ENCODE assay signal across 16 mouse cellular contexts in genomic region chr12:33334511-33334910, GRCm38 (mm10).
DNase-seq lines count a peak whose midpoint lies in the region; ATAC-seq and TF ChIP-seq lines count a peak whose summit lies in the region.
"Had no signal": no experiment of that assay in that cellular context is flagged by ENCODE, and none has a peak within 500 bp of the region (broad histone marks: within the 10 kb centered on the region; RNA-seq: fewer than 3 reads in every experiment).

No protein-coding gene starts in this region.

- H3K4me1 ChIP-seq in forebrain, embryonic 11.5 days (replicated peaks; ENCODE audit: control insufficient read depth, insufficient read depth, low read length) = no peaks in the 10 kb centered on the region
- peaks cover 22% of the 10 kb centered on the region for H3K4me1 ChIP-seq in forebrain, embryonic 16.5 days (replicated peaks; ENCODE audit: control insufficient read depth, insufficient read depth, low read length)
- peaks cover 23 to 27% of the 10 kb centered on the region in 2 experiments for H3K4me1 ChIP-seq in liver, embryonic 14.5 days (replicated peaks; ENCODE audit: control insufficient read depth in 2 of 2, insufficient read depth in 2 of 2, low read length in 1 of 2)
- peaks cover 13% of the 10 kb centered on the region for H3K4me1 ChIP-seq in forebrain, embryonic 14.5 days (ENCODE audit: control insufficient read depth, insufficient read depth, low read length)

- no peaks in the 10 kb centered on the region for H3K27me3 ChIP-seq in forebrain, embryonic 11.5 days (ENCODE audit: control insufficient read depth, insufficient read depth, low read length)
- no peaks in the 10 kb centered on the region for H3K27me3 ChIP-seq in forebrain, embryonic 16.5 days (replicated peaks; ENCODE audit: control insufficient read depth, insufficient read depth, low read length)
- no peaks in the 10 kb centered on the region for H3K27me3 ChIP-seq in liver, embryonic 14.5 days (ENCODE audit: control insufficient read depth, insufficient read depth, low read length)
- no peaks in the 10 kb centered on the region for H3K27me3 ChIP-seq in forebrain, embryonic 14.5 days (replicated peaks; ENCODE audit: control insufficient read depth, insufficient read depth, low read length)
- H3K27me3 ChIP-seq: embryonic facial prominence, embryonic 12.5 days; limb, embryonic 13.5 days; lung, embryonic 15.5 days; Patski had no signal

- no peak for DNase-seq in forebrain, embryonic 11.5 days (ENCODE audit: low spot score)
- DNase-seq in 3T3-L1 (ENCODE audit: low read depth, low spot score) = peak; percentile 85
- peak; percentile 35 for DNase-seq in adrenal gland, postnatal 10 days
- no peak for DNase-seq in liver, embryonic 14.5 days (ENCODE audit: low read depth in 3 of 3, low spot score in 3 of 3)
- no peak for DNase-seq in layer of hippocampus, postnatal 25 days (ENCODE audit: extremely low spot score in 1 of 2, low spot score in 1 of 2)
- DNase-seq in heart, adult 9 months (ENCODE audit: low spot score in 2 of 2) = no peak
- no peak for DNase-seq in forebrain, embryonic 14.5 days (ENCODE audit: low spot score)

- no peaks in the 10 kb centered on the region for H3K36me3 ChIP-seq in forebrain, embryonic 11.5 days (ENCODE audit: control insufficient read depth, insufficient read depth, low read length)
- no peaks in the 10 kb centered on the region for H3K36me3 ChIP-seq in forebrain, embryonic 16.5 days (ENCODE audit: control insufficient read depth, insufficient read depth)
- H3K36me3 ChIP-seq in liver, embryonic 14.5 days (replicated peaks; ENCODE audit: control insufficient read depth, insufficient read depth, low read depth) = peaks cover 6% of the 10 kb centered on the region
- no peaks in the 10 kb centered on the region for H3K36me3 ChIP-seq in forebrain, embryonic 14.5 days (ENCODE audit: control insufficient read depth, insufficient read depth, low read length)
- H3K36me3 ChIP-seq: embryonic facial prominence, embryonic 12.5 days; heart, embryonic 13.5 days; hindbrain, embryonic 13.5 days; limb, embryonic 13.5 days; lung, embryonic 15.5 days; midbrain, embryonic 13.5 days had no signal

- H3K9ac ChIP-seq in forebrain, embryonic 11.5 days (ENCODE audit: low read length) = no peak overlapping the region
- H3K9ac ChIP-seq in forebrain, embryonic 16.5 days (replicated peaks; ENCODE audit: low read depth, low read length) = no peak overlapping the region
- no peak overlapping the region for H3K9ac ChIP-seq in liver, embryonic 14.5 days (replicated peaks)
- no peak overlapping the region for H3K9ac ChIP-seq in forebrain, embryonic 14.5 days (ENCODE audit: low read length)
- H3K9ac ChIP-seq: embryonic facial prominence, embryonic 12.5 days; heart, embryonic 13.5 days; hindbrain, embryonic 13.5 days; limb, embryonic 13.5 days; lung, embryonic 15.5 days; midbrain, embryonic 13.5 days had no signal

- no peak for TF ChIP-seq CTCF in liver, embryonic 14.5 days (IDR thresholded peaks at IDR 0.05; ENCODE audit: low read depth)

- 0 out of 2 replicates have a peak, but pooled peaks have one; percentile 39 for ATAC-seq in forebrain, embryonic 11.5 days (replicated peaks; ENCODE audit: low FRiP score)
- ATAC-seq in forebrain, embryonic 16.5 days = no peak
- ATAC-seq in liver, embryonic 14.5 days (ENCODE audit: insufficient read depth) = peak; percentile 13; the same call in 1 of the 2 replicates
- ATAC-seq in forebrain, embryonic 14.5 days = no peak

- no peak for TF ChIP-seq EP300 in liver, embryonic 14.5 days (IDR thresholded peaks at IDR 0.05; ENCODE audit: low read depth)

- H3K4me2 ChIP-seq in forebrain, embryonic 11.5 days (ENCODE audit: low read depth, low read length, severe bottlenecking) = no peak overlapping the region
- H3K4me2 ChIP-seq in forebrain, embryonic 16.5 days (ENCODE audit: low read length) = no peak overlapping the region
- no peak overlapping the region for H3K4me2 ChIP-seq in liver, embryonic 14.5 days (ENCODE audit: low read depth)
- H3K4me2 ChIP-seq in forebrain, embryonic 14.5 days (ENCODE audit: low read length) = no peak overlapping the region
- H3K4me2 ChIP-seq: embryonic facial prominence, embryonic 12.5 days; heart, embryonic 13.5 days; hindbrain, embryonic 13.5 days; limb, embryonic 13.5 days; lung, embryonic 15.5 days; midbrain, embryonic 13.5 days had no signal

- no peak overlapping the region for H3K4me3 ChIP-seq in forebrain, embryonic 11.5 days (ENCODE audit: low read depth, low read length)
- no peak overlapping the region for H3K4me3 ChIP-seq in forebrain, embryonic 16.5 days (replicated peaks; ENCODE audit: low read length)
- H3K4me3 ChIP-seq in liver, embryonic 14.5 days (ENCODE audit: insufficient read depth in 1 of 2, low read depth in 2 of 2, low read length in 2 of 2) = no peak overlapping the region
- no peak overlapping the region for H3K4me3 ChIP-seq in forebrain, embryonic 14.5 days (ENCODE audit: low read depth, low read length)
- H3K4me3 ChIP-seq: embryonic facial prominence, embryonic 12.5 days; heart, embryonic 13.5 days; hindbrain, embryonic 13.5 days; limb, embryonic 13.5 days; lung, embryonic 15.5 days; midbrain, embryonic 13.5 days; myocyte had no signal

- WGBS in forebrain, embryonic 11.5 days = 97% methylated on average over 2 of the region's 2 CpGs
- WGBS in forebrain, embryonic 16.5 days = 92% methylated on average over 2 of the region's 2 CpGs
- WGBS in liver, embryonic 14.5 days (ENCODE audit: insufficient replicate concordance) = 86% methylated on average over 2 of the region's 2 CpGs
- WGBS in forebrain, embryonic 14.5 days = 95% methylated on average over 2 of the region's 2 CpGs

- H3K9me3 ChIP-seq in forebrain, embryonic 11.5 days (ENCODE audit: control insufficient read depth, low read length) = no peaks in the 10 kb centered on the region
- H3K9me3 ChIP-seq in forebrain, embryonic 16.5 days (ENCODE audit: control insufficient read depth, low read length) = no peaks in the 10 kb centered on the region
- H3K9me3 ChIP-seq in liver, embryonic 14.5 days (ENCODE audit: control insufficient read depth, low read length) = no peaks in the 10 kb centered on the region
- H3K9me3 ChIP-seq in forebrain, embryonic 14.5 days (replicated peaks; ENCODE audit: control insufficient read depth, low read length) = no peaks in the 10 kb centered on the region
- H3K9me3 ChIP-seq: embryonic facial prominence, embryonic 12.5 days; heart, embryonic 13.5 days; hindbrain, embryonic 13.5 days; limb, embryonic 13.5 days; lung, embryonic 15.5 days; midbrain, embryonic 13.5 days had no signal

- H3K27ac ChIP-seq in forebrain, embryonic 11.5 days (ENCODE audit: low read depth, low read length) = no peak overlapping the region
- no peak overlapping the region for H3K27ac ChIP-seq in forebrain, embryonic 16.5 days (ENCODE audit: low read length)
- peak overlapping the region; percentile 0 for H3K27ac ChIP-seq in liver, embryonic 14.5 days
- H3K27ac ChIP-seq in forebrain, embryonic 14.5 days (ENCODE audit: low read depth, low read length) = no peak overlapping the region
- H3K27ac ChIP-seq: embryonic facial prominence, embryonic 12.5 days; heart, embryonic 13.5 days; hindbrain, embryonic 13.5 days; limb, embryonic 13.5 days; lung, embryonic 15.5 days; midbrain, embryonic 13.5 days had no signal

Comparison
In these comparisons a context has a peak if more than half of its experiments do, and no peak if none do; other contexts are left out.
1. ATAC-seq: peak in forebrain, embryonic 11.5 days (single experiment) and liver, embryonic 14.5 days (single experiment); none in forebrain, embryonic 16.5 days (single experiment) and forebrain, embryonic 14.5 days (single experiment).
2. DNase-seq: peak in 3T3-L1 (single experiment) and adrenal gland, postnatal 10 days (single experiment); none in forebrain, embryonic 11.5 days (single experiment), liver, embryonic 14.5 days (0 of 3), layer of hippocampus, postnatal 25 days (0 of 2), heart, adult 9 months (0 of 2) and forebrain, embryonic 14.5 days (single experiment).